Mouse (Mus musculus): ENCODE results near the gene Fem1a. TPM values are rescaled to one million over a fixed set of nuclear protein-coding genes. Genes with fewer than 3 reads are reported as not detected.

The Fem1a gene
- 27.2 to 30.4 TPM (median 28.6 TPM) in 4 replicates for total RNA-seq (2023; ENCODE audit: inconsistent age)

DNA sequence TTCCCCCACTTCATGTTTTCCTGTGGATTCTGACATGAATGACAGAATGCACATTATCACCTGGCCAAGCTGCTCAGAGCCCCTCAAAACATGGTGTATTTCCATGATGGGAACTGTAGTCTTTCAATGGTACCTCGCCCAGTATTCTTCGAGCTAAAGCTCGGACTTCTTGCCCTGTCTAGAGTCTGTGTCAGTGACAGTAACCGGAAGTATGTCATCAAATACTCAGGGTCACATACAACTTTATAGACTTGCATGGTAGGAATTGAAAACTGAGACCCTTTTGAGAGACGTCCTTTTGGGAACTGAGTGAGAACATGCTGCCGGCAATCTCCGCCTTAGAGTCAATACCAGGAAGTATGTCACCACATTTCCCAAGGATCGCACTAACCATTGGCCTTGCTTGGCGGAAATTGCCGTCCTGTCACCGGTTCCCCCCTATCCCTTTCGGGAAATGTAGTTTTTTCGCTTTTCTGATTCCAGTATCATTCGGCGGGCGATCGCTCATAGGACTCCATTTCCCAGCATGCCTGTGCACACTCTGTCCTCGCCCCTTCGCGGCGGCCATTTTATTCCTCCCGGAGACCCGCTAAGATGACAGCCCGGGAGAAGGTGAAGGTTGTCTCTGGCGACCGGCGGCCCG, at the start of gene Fem1a:
Gene Fem1a, plus strand, starts transcription at position 572 of the 643 bp plus-strand sequence.

DNA sequence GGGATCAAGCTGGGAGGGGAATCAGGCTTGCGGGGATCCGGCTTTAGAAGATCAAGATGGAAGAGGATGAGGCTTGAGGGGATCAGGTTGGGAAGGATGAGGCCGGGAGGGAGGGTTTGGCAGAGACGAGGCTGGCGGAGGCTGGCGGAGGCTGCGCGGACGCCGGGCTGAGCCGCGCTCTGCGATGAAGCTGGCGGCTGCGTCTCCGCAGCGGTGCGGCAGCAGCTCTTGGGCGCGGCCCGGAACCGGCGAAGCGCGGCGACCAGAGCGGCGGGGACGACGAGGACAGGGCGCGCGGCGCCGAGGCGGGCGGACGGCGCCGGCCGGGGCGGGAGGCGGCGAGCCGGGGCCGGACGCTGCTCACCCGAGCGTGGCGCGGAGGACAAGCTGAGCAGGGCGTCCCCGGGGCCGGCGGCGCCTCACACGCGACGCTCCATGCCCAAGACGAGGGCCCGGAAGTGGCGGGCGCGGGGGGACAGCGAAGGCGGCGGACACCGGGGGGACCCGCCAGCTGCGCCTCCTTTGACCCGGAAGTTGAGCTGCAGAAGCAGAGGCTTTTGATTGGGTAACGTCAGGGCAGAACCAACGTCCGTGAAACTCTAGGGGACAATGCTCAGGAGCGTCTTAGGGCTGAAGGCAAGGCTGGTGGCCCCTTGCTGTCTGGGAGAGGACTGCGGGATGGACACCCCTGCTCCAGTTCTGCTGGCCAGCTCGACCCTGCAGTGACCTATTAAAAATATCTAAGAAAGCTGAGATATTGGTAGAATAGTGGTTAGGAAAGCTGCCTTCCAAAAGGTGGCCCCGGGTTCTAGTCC, 38.0 kb upstream of the Fem1a start, which contains the start of gene Dpp9:
Gene Dpp9, minus strand, starts transcription at position 529 of the 815 bp plus-strand sequence.

DNA sequence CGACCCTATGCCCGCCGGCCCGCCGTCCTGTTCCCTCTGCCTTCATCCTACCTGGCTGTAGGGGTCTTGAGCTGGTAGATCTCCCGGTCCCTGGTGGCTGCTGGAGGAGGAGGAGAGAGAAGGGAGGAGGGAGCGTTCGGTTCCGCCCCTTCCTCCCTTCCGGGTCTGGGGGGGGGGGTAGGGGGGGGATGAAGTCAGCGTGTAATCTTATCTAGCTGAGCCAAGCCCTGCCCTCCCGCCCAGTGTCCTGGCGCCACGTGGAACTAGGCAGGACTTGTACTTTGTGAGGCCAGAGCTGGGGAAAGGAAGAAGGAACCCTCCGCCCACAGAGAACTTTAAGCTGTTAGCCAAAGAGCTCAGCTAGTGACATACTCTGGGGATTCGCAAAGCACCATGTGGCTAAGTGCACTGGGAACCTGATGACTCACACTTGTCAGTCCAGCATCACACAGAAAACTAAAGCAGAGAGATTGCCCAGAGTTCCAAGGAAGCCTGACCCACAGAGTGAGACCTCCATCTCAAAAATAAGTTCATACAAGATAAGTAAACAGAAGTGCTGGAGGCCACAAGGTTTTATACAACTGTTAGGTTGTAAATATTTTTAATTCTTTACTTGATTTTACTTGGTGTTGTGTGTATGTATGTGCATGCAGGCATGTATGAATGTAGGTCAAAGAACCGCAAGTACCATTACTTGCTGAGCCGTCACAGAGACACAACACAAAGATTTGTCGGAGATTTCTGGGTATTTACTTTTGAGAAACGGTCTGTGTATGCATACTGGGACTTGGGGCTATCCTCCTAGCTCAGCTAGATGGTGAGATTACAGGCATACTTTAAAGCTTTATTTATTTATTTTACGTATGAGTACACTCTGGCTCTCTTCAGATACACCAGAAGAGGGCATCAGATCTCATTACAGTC, 20.3 kb downstream of the Fem1a start, which contains the start of gene Ticam1:
Gene Ticam1, minus strand, starts transcription at position 144 of the 924 bp plus-strand sequence.

DNA sequence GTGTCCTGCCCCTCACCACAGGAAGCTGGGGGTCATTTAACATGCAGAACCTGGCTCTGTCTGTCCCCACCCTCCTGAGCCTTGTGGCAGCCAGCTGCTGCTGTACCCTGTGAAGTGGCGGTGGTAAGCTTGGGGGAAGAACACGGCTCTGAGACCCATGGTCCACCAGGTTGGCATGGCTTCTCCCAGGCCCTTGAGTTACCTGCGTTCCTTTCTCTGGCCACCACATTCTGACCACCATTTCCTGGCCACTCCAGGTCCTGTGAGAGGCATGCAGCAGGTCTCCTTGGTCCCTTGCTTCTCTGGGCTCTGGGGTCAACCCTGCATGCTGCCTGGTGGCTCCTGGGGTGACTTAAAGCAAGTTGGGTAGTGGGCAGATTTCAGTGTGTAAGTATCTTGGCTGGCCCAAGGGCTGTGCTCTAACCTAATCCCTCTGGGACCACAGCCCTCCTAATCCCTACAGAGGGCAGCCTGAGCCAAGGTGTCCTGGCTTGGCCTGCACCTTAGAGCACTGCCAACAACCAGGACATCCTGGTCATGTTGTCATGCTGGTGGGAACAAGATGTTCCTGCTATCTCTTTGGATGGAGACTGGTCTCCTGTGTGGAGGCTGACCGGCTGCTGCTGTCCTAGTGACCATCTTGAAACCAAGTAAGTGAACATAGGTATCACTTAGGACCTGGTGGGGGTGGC, 36.1 kb downstream of the Fem1a start, which contains the start of gene Plin3:
Gene Plin3, minus strand, starts transcription at position 343 of the 692 bp plus-strand sequence.

DNA sequence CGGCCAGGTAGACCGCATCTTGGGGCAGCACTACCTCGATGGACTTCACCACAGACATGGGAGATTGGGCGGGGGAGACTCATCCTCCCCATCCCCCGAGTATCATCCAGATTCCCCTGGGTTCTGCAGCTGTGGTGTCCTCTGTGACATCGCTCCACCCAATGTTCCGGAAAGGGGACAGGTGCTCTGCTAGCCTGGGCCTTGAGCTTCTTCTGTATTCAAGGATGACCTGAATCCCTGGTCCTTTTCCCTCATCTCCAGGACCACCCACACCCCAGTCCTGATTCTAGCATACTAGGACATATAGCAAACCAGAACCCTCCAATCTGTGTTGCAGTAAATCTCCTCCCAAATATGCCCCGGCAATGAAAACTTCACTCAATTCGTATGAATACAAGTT, 43.6 kb downstream of the Fem1a start, which contains the start of gene Arrdc5:
Gene Arrdc5, minus strand, starts transcription at position 101 of the 400 bp plus-strand sequence.

DNA sequence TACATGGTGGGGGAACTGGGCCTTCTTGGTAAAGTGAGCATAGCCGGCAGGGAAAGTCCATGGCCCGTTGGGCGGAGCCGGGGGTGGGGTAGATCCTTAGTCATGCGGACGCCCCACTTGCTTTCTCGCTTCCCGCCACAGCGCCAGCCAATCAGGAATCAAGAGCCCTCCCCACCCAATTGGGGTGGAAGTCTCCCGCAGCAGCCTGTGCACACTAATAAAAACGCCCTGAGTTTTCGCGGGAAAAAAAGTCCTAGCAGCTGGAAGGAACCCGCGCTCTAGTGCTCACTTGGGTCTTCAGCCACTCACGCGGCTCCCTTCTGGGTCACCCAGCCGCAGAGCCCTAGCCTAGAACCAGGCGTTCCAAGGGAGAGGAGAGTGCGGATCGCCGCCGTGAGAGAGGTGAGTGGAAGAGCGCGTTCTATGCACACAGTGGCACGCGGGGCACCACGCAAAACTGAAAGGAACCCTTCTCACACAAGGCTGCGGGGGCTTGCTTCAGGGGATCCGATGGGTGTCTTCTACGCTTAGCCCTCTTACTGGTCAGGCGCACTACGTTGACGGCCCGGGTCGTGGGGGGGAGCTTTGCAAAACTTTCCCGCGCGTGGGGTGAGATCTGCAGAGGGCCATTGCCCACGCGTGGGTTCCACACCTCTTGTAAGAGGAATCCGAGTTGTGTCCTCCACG, 46.7 kb downstream of the Fem1a start, which contains the start of gene Uhrf1:
Gene Uhrf1, plus strand, starts transcription at position 162 of the 687 bp plus-strand sequence.

Other genes with a start within 250 kb of the Fem1a start
- gene Sh3gl1, start 220.2 kb upstream of the Fem1a start, total RNA-seq (2023; ENCODE audit: inconsistent age): 86.0 to 87.5 TPM (median 87.0 TPM) in 4 replicates
- gene Chaf1a, start 216.4 kb upstream of the Fem1a start, total RNA-seq (2023; ENCODE audit: inconsistent age): 3.1 to 4.3 TPM (median 3.7 TPM) in 4 replicates
- gene Ubxn6, start 181.8 kb upstream of the Fem1a start, total RNA-seq (2023; ENCODE audit: inconsistent age): 69.0 to 71.9 TPM (median 71.0 TPM) in 4 replicates
- gene Hdgfl2, start 177.2 kb upstream of the Fem1a start, total RNA-seq (2023; ENCODE audit: inconsistent age): 102 to 112 TPM (median 107 TPM) in 4 replicates
- not detected in 4 replicates for gene Plin4, start 147.0 kb upstream of the Fem1a start, total RNA-seq (2023; ENCODE audit: inconsistent age)
- not detected in 4 replicates for gene Plin5, start 139.2 kb upstream of the Fem1a start, total RNA-seq (2023; ENCODE audit: inconsistent age)
- gene Lrg1, start 134.8 kb upstream of the Fem1a start, total RNA-seq (2023; ENCODE audit: inconsistent age): not detected in 4 replicates
- 0.42 to 1.1 TPM (median 0.92 TPM) in 4 replicates for gene Sema6b, start 116.5 kb upstream of the Fem1a start, total RNA-seq (2023; ENCODE audit: inconsistent age)
- 0.19 to 0.51 TPM (median 0.41 TPM) in 4 replicates for gene Tnfaip8l1, start 94.3 kb upstream of the Fem1a start, total RNA-seq (2023; ENCODE audit: inconsistent age)
- gene Mydgf, start 72.9 kb upstream of the Fem1a start, total RNA-seq (2023; ENCODE audit: inconsistent age): 50.0 to 56.0 TPM (median 53.0 TPM) in 4 replicates
- 52.3 to 59.2 TPM (median 53.1 TPM) in 4 replicates for gene Dpp9, start 37.9 kb upstream of the Fem1a start, total RNA-seq (2023; ENCODE audit: inconsistent age)
- gene Ticam1, start 20.0 kb downstream of the Fem1a start, total RNA-seq (2023; ENCODE audit: inconsistent age): 22.7 to 27.2 TPM (median 25.2 TPM) in 4 replicates
- 11.6 to 16.2 TPM (median 15.4 TPM) in 4 replicates for gene Plin3, start 36.1 kb downstream of the Fem1a start, total RNA-seq (2023; ENCODE audit: inconsistent age)
- not detected in 4 replicates for gene Arrdc5, start 43.5 kb downstream of the Fem1a start, total RNA-seq (2023; ENCODE audit: inconsistent age)
- gene Uhrf1, start 46.5 kb downstream of the Fem1a start, total RNA-seq (2023; ENCODE audit: inconsistent age): 13.7 to 22.6 TPM (median 17.5 TPM) in 4 replicates
- 66.1 to 73.1 TPM (median 68.8 TPM) in 4 replicates for gene Kdm4b, start 69.3 kb downstream of the Fem1a start, total RNA-seq (2023; ENCODE audit: inconsistent age)
- gene Ptprs, start 219.7 kb downstream of the Fem1a start, total RNA-seq (2023; ENCODE audit: inconsistent age): 15.5 to 29.4 TPM (median 18.4 TPM) in 4 replicates

All from B cell, adult (primary cell).